Mouse (Mus musculus): ENCODE results near the gene Hid1.

DNA sequence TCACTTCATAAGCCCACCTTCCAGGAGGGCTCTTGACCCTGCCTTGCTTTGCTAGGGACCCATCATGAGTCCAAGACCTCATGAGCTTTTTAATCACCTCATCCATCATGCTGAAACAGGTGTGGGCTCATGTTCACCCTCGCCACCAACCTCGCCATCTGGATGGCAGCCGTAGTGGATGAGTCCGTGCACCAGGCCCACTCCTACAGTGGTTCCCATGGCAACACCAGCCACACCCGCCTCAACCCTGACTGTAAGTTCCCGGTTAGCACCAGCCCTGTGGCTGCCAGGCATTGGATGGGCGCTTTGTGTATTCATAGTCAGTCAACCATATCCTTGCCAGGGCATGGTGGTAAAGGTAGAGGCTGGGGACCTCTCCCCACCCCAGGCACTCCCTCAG is 40.8 kb downstream of the Hid1 start:
- TF ChIP-seq CTCF (IDR thresholded peaks at IDR 0.05; ENCODE audit: borderline replicate concordance, extremely low read depth, insufficient read depth, insufficient read length) (no peak), POLR2A (IDR thresholded peaks at IDR 0.05; ENCODE audit: borderline replicate concordance, extremely low read depth, insufficient read depth, insufficient read length, poor library complexity, severe bottlenecking) (no peak)
